Mouse (Mus musculus) hindbrain, postnatal 0 days (tissue): ENCODE results near the gene Cst11. TPM values are rescaled to one million over a fixed set of nuclear protein-coding genes. Genes with fewer than 3 reads are reported as not detected.

ENCODE experiments used
- ATAC-seq: fragments of 200-750 bp; cut with Nextera tagmentation; 2 replicates; pipeline ENCODE4 v1.8.0; 2017; ENCODE audit warnings: mild to moderate bottlenecking, moderate TSS enrichment, moderate library complexity
- DNase-seq: peaks from one replicate; pipeline ENCODE4 v3.0.0-alpha.2; 2015; ENCODE audit warnings: low spot score
- H3K27ac ChIP-seq: fragments of 300-500 bp; sonication (generic); 2 replicates; pipeline ENCODE4 v1.5.1; 2014; ENCODE audit warnings: mild to moderate bottlenecking
- H3K27me3 ChIP-seq: fragments of 300-500 bp; sonication (generic); 2 replicates; pipeline ENCODE4 v1.6.1; 2014; ENCODE audit warnings: low read length, mixed read lengths; ENCODE audit not compliant: insufficient read depth
- H3K36me3 ChIP-seq: fragments of 300-500 bp; sonication (generic); 2 replicates; pipeline ENCODE4 v1.6.1; 2014; ENCODE audit warnings: low read length, mixed read lengths; ENCODE audit not compliant: insufficient read depth
- H3K4me1 ChIP-seq: fragments of 300-500 bp; sonication (generic); 2 replicates; pipeline ENCODE4 v1.6.1; 2014; ENCODE audit warnings: antibody characterized with exemption, low read length, mixed read lengths; ENCODE audit not compliant: insufficient read depth
- H3K4me2 ChIP-seq: fragments of 300-500 bp; sonication (generic); 2 replicates; pipeline ENCODE4 v1.6.1; 2014; ENCODE audit warnings: low read depth, mild to moderate bottlenecking, low read length, moderate library complexity, mixed read lengths
- H3K4me3 ChIP-seq: fragments of 300-500 bp; sonication (generic); 2 replicates; pipeline ENCODE4 v1.5.1; 2014; ENCODE audit warnings: low read length
- H3K9ac ChIP-seq: fragments of 300-500 bp; sonication (generic); replicated peaks from 2 replicates; pipeline ENCODE4 v1.6.1; 2014; ENCODE audit warnings: mild to moderate bottlenecking, low read length, moderate library complexity, mixed read lengths
- H3K9me3 ChIP-seq: fragments of 300-500 bp; sonication (generic); 2 replicates; pipeline ENCODE4 v1.6.1; 2016; ENCODE audit warnings: low read length, mixed read lengths
- CTCF ChIP-seq: IDR thresholded peaks from 2 replicates; pipeline ENCODE4 v1.5.1; 2016; ENCODE audit warnings: antibody characterized with exemption, control low read depth, low read depth
- WGBS: fragments of 180-500 bp; shearing (Covaris S2); extraction: QIAGEN DNeasy Blood & Tissue Kit; methylation state at CpG from one replicate; pipeline ENCODE4 v1.1.7; 2014; 5-methylcytosine and 5-hydroxymethylcytosine counted together
- polyA plus RNA-seq: library from polyadenylated mRNA; unstranded; fragments of >200 nt; fragmentation: Nextera tagmentation; extraction: Ambion mirVana; gene quantifications from 2 replicates; pipeline ENCODE4 v1.2.1, GENCODE M21; 2015
- total RNA-seq: library from RNA; depleted of rRNA; stranded (reverse); fragments of >200 nt; gene quantifications from 2 replicates; pipeline ENCODE4 v1.2.3, GENCODE M21; 2014

Cst11 gene
- total and polyA plus RNA-seq, 2 experiments from 2014 or later: not detected

GRCm38 (mm10) chr2:148763648-148764388 lies 7.5 kb downstream of the Cst11 start:
- H3K4me1 ChIP-seq: no peaks in the 10 kb centered on the region
- ATAC-seq: no peak
- WGBS: 96% methylated on average over 1 of the region's 1 CpGs

GRCm38 (mm10) chr2:148754310-148754846 lies 16.9 kb downstream of the Cst11 start:
- WGBS: 52% methylated on average over 1 of the region's 1 CpGs
- no peaks in the 10 kb centered on the region for H3K36me3 ChIP-seq
- no peak for DNase-seq
- H3K9ac ChIP-seq: no peak overlapping the region
- no peak overlapping the region for H3K4me3 ChIP-seq
- H3K4me2 ChIP-seq: no peak overlapping the region
- H3K27ac ChIP-seq: no peak overlapping the region
- H3K27me3 ChIP-seq: no peaks in the 10 kb centered on the region
- H3K9me3 ChIP-seq: no peaks in the 10 kb centered on the region
- TF ChIP-seq CTCF: no peak
- ATAC-seq: no peak
- H3K4me1 ChIP-seq: no peaks in the 10 kb centered on the region

More at GRCm38 (mm10) chr2:148763648-148764388, 7.5 kb downstream of the Cst11 start:
- Histone ChIP-seq H3K36me3 (no peaks in the 10 kb centered on the region), H3K4me3 (no peak overlapping the region), H3K27ac (no peak overlapping the region), H3K27me3 (no peaks in the 10 kb centered on the region), H3K9me3 (no peaks in the 10 kb centered on the region), H3K4me2 (no peak overlapping the region), H3K9ac (no peak overlapping the region)
- TF ChIP-seq CTCF: no peak
- no peak for DNase-seq

GRCm38 (mm10) chr2:148751893-148752813 lies 19.1 kb downstream of the Cst11 start:
- no peaks in the 10 kb centered on the region for H3K27me3 ChIP-seq
- TF ChIP-seq CTCF: peak; percentile 78

DNA sequence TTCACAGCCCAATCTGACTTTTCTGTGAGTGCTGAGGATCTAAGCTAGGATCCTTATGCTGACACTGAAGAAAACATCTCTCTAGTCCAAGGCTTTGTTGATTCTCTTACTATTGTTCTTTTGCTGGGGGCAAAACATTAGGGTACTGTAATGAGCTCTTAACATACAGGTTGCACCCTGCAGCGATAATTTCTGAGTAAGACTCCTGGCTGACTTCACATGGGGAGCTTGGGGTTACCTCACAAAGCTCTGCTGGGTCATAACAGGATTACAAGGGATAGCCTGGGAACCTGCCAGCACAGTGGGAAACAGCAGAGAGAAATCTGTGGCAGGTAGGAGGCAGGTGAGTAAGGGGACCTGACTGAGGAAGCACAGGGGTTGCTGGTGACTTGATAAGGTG lies 21.2 kb downstream of the Cst11 start, which contains the start of gene Cstl1:
TSS of gene Cstl1 (plus strand) at position 301 of the 400 bp plus-strand sequence.
- H3K9me3 ChIP-seq: no peaks in the 10 kb centered on the region
- no peak within 1 kb of the TSS for H3K27ac ChIP-seq
- DNase-seq: no peak
- H3K4me3 ChIP-seq: no peak within 1 kb of the TSS
- ATAC-seq: no peak
- no peak for TF ChIP-seq CTCF
- no peak within 1 kb of the TSS for H3K4me2 ChIP-seq
- H3K27me3 ChIP-seq: no peaks in the 10 kb centered on the region
- H3K4me1 ChIP-seq: no peaks in the 10 kb centered on the region
- 77% methylated on average over 1 of the region's 1 CpGs for WGBS
- H3K9ac ChIP-seq: no peak within 1 kb of the TSS
- no peaks in the 10 kb centered on the region for H3K36me3 ChIP-seq

More at GRCm38 (mm10) chr2:148751893-148752813, 19.1 kb downstream of the Cst11 start:
- peak; percentile 95 for DNase-seq
- H3K27ac ChIP-seq: no peak overlapping the region; the same call in 1 of the 2 replicates
- H3K9me3 ChIP-seq: no peaks in the 10 kb centered on the region
- peak overlapping the region; percentile 76 for H3K4me2 ChIP-seq
- no peaks in the 10 kb centered on the region for H3K4me1 ChIP-seq
- 19% methylated on average over 15 of the region's 15 CpGs for WGBS
- ATAC-seq: peak; percentile 88
- peak overlapping the region; percentile 40 for H3K4me3 ChIP-seq
- H3K36me3 ChIP-seq: no peaks in the 10 kb centered on the region
- H3K9ac ChIP-seq: no peak overlapping the region

DNA sequence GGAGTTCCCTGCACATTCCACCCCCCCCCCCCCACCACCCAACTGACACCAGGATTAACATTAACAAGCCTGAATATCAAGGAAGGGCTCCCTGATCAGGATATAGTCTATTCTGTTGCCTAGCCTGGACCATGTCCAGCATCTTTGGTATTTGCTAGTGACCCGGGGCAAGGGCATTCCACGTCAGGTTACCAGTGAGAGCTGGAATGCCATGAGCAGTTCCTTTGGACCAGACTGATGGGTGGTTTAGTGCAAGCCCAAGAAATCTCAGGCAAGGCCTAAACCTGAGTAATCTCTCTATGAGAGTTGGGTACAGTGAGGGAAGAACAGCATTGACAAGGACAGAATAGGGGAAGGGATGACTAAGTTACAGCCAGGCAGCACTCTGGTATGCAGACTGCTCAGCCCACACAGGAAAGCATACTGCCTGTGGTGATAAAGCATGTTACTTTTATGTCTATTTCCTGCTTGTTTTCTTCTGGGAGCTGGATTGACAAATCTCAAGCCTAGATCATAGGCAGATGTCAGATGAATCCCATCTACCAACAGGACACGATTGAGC lies 27.4 kb downstream of the Cst11 start:
- no peak overlapping the region for H3K4me2 ChIP-seq
- H3K9ac ChIP-seq: no peak overlapping the region
- no peak overlapping the region for H3K4me3 ChIP-seq
- ATAC-seq (no peak), DNase-seq (no peak)
- 80% methylated on average over 3 of the region's 3 CpGs for WGBS
- TF ChIP-seq CTCF: no peak
- no peaks in the 10 kb centered on the region for H3K4me1 ChIP-seq
- no peaks in the 10 kb centered on the region for H3K36me3 ChIP-seq
- H3K27me3 ChIP-seq: no peaks in the 10 kb centered on the region
- H3K27ac ChIP-seq: no peak overlapping the region
- H3K9me3 ChIP-seq: no peaks in the 10 kb centered on the region

- Histone ChIP-seq H3K4me1 (no peaks in the 10 kb centered on the region), H3K9ac (no peak overlapping the region), H3K27ac (no peak overlapping the region), H3K4me2 (no peak overlapping the region), H3K27me3 (no peaks in the 10 kb centered on the region), H3K36me3 (no peaks in the 10 kb centered on the region), H3K4me3 (no peak overlapping the region), H3K9me3 (no peaks in the 10 kb centered on the region)
- TF ChIP-seq CTCF: no peak
- DNase-seq (peak; percentile 41), ATAC-seq (peak; percentile 87)
- WGBS: 37% methylated on average over 3 of the region's 3 CpGs
Observed at GRCm38 (mm10) chr2:148743001-148743400, 28.3 kb downstream of the Cst11 start.
